Mouse (Mus musculus) megakaryocyte, embryonic 14.5 days (primary cell): ENCODE measurements around the gene Klhl23.

Source experiments
- FLI1 ChIP-seq: IDR thresholded peaks from 2 replicates; pipeline ENCODE4 v1.6.1; 2012; ENCODE audit warnings: low read length, inconsistent platforms, mixed read lengths
- GATA1 ChIP-seq: IDR thresholded peaks from 3 replicates; pipeline ENCODE4 v1.6.1; 2012; ENCODE audit warnings: mixed read lengths, low read length, inconsistent platforms, borderline replicate concordance

- TF ChIP-seq GATA1 = no peak
- no peak for TF ChIP-seq FLI1
Observed at GRCm38 (mm10) chr2:69830116-69830515, 8.4 kb downstream of the Klhl23 start.
